Mouse (Mus musculus): ENCODE measurements at regions not wholly inside any gene's neighbourhood (a gene's known extent, or its start where the extent isn't known, plus 50 kb on each side); places are given as distances from the start of the nearest gene placed in this dataset.

- H3K9me3 ChIP-seq = no peaks in the 10 kb centered on the region
- no peaks in the 10 kb centered on the region for H3K4me1 ChIP-seq
- peaks cover 54% of the 10 kb centered on the region for H3K27me3 ChIP-seq (replicated peaks)
- no peak for TF ChIP-seq GATA1 (IDR thresholded peaks at IDR 0.05; ENCODE audit: borderline replicate concordance, low read length)
- no peak for TF ChIP-seq FLI1 (IDR thresholded peaks at IDR 0.05; ENCODE audit: low read length)
- H3K36me3 ChIP-seq (replicated peaks; ENCODE audit: low read length) = no peaks in the 10 kb centered on the region
- H3K4me3 ChIP-seq (replicated peaks) = no peak overlapping the region
Measured at GRCm38 (mm10) chr16:24176057-24176456, 187.4 kb upstream of the Bcl6 start.

- H3K36me3 ChIP-seq (replicated peaks; ENCODE audit: low read length) = no peaks in the 10 kb centered on the region
- H3K9me3 ChIP-seq = no peaks in the 10 kb centered on the region
- TF ChIP-seq GATA1 (IDR thresholded peaks at IDR 0.05; ENCODE audit: borderline replicate concordance, low read length) = no peak
- TF ChIP-seq FLI1 (IDR thresholded peaks at IDR 0.05; ENCODE audit: low read length) = no peak
- no peak overlapping the region for H3K4me3 ChIP-seq (replicated peaks)
- H3K27me3 ChIP-seq (replicated peaks) = peaks cover 46% of the 10 kb centered on the region
- H3K4me1 ChIP-seq = no peaks in the 10 kb centered on the region
Measured at GRCm38 (mm10) chr16:24175235-24175760, 186.6 kb upstream of the Bcl6 start.

DNA sequence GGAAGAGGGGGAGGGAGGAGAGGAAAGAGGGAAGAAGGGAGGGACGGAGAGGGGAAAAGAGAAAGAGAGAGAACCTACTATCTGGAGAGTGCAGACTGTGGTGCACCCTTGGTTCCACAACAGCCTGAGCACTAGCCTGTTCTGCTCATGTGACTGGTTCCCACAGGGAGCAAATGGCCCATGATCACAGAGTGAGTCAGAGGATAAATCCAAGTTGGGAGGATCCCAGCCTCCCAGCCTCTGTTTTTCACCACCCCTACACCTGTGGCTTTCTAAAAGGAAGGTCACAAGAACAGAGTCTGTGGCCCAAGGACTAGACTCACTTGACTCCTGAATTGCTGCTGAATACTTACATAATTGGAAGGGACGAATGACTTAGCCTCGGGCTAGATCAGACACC lies 185.9 kb upstream of the Bcl6 start:
- Histone ChIP-seq H3K36me3 (replicated peaks; ENCODE audit: low read length) (no peaks in the 10 kb centered on the region), H3K9me3 (no peaks in the 10 kb centered on the region), H3K4me3 (replicated peaks) (no peak overlapping the region), H3K27me3 (replicated peaks) (peaks cover 40% of the 10 kb centered on the region), H3K4me1 (no peaks in the 10 kb centered on the region)
- TF ChIP-seq FLI1 (IDR thresholded peaks at IDR 0.05; ENCODE audit: low read length) (no peak), GATA1 (IDR thresholded peaks at IDR 0.05; ENCODE audit: borderline replicate concordance, low read length) (no peak)

- H3K4me1 ChIP-seq = no peaks in the 10 kb centered on the region
- H3K36me3 ChIP-seq (replicated peaks; ENCODE audit: low read length) = no peaks in the 10 kb centered on the region
- no peaks in the 10 kb centered on the region for H3K9me3 ChIP-seq
- TF ChIP-seq FLI1 (IDR thresholded peaks at IDR 0.05; ENCODE audit: low read length) = no peak
- no peak for TF ChIP-seq GATA1 (IDR thresholded peaks at IDR 0.05; ENCODE audit: borderline replicate concordance, low read length)
- peaks cover 36% of the 10 kb centered on the region for H3K27me3 ChIP-seq (replicated peaks)
- H3K4me3 ChIP-seq (replicated peaks) = no peak overlapping the region
Measured at GRCm38 (mm10) chr16:24173783-24174518, 185.3 kb upstream of the Bcl6 start.

DNA sequence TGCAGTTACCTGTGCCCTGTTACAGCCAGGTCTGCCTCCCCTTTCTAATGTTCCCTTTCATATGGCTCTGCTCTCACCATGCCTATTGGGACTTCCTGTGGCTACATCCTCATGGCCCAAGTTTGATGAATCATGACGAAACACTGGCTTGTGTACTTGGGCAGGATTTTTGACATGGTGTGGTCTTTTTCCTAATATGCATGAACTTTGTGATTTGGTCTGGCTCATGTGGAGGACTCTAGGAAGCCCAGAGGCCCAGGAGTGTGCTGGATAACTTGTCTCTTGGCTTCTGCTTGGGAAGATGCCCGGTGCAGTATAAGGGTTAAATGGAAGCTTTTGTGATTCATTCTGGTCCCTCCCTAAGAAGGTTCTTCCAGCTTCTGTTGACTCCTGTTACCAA lies 184.0 kb upstream of the Bcl6 start:
- no peak overlapping the region for H3K4me3 ChIP-seq (replicated peaks)
- peaks cover 39% of the 10 kb centered on the region for H3K27me3 ChIP-seq (replicated peaks)
- H3K4me1 ChIP-seq = no peaks in the 10 kb centered on the region
- TF ChIP-seq GATA1 (IDR thresholded peaks at IDR 0.05; ENCODE audit: borderline replicate concordance, low read length) = no peak
- no peak for TF ChIP-seq FLI1 (IDR thresholded peaks at IDR 0.05; ENCODE audit: low read length)
- no peaks in the 10 kb centered on the region for H3K36me3 ChIP-seq (replicated peaks; ENCODE audit: low read length)
- no peaks in the 10 kb centered on the region for H3K9me3 ChIP-seq

DNA sequence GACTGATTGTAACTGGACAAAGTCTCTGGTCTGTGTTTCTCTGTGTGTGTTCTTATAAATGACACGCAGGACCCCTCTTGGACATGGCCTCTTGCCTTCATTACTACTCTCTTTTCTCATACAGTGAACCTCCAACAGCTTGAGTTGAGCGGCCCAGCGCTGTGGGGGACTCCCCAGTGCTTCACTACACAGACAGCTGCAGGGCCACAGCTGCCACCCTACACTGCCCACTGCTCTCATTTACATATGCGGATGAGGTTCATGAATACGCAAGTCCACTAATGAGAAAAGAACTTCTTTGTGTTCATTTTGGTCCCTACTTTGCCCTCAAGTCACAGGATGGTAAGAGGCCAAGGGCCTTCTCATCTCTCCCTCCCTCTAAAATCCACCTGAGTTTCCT lies 183.4 kb upstream of the Bcl6 start:
- Histone ChIP-seq H3K36me3 (replicated peaks; ENCODE audit: low read length) (no peaks in the 10 kb centered on the region), H3K27me3 (replicated peaks) (peaks cover 35% of the 10 kb centered on the region), H3K9me3 (no peaks in the 10 kb centered on the region), H3K4me1 (no peaks in the 10 kb centered on the region), H3K4me3 (replicated peaks) (no peak overlapping the region)
- TF ChIP-seq FLI1 (IDR thresholded peaks at IDR 0.05; ENCODE audit: low read length) = no peak

- Histone ChIP-seq H3K4me3 (replicated peaks) (no peak overlapping the region), H3K9me3 (no peaks in the 10 kb centered on the region), H3K27me3 (replicated peaks) (peaks cover 34% of the 10 kb centered on the region), H3K36me3 (replicated peaks; ENCODE audit: low read length) (no peaks in the 10 kb centered on the region), H3K4me1 (no peaks in the 10 kb centered on the region)
- no peak for TF ChIP-seq GATA1 (IDR thresholded peaks at IDR 0.05; ENCODE audit: borderline replicate concordance, low read length)
- TF ChIP-seq FLI1 (IDR thresholded peaks at IDR 0.05; ENCODE audit: low read length) = no peak
Measured at GRCm38 (mm10) chr16:24171161-24171560, 182.5 kb upstream of the Bcl6 start.

GRCm38 (mm10) chr16:24166496-24166895 lies 177.8 kb upstream of the Bcl6 start:
- no peaks in the 10 kb centered on the region for H3K9me3 ChIP-seq
- H3K27me3 ChIP-seq (replicated peaks) = peaks cover 22% of the 10 kb centered on the region
- no peaks in the 10 kb centered on the region for H3K36me3 ChIP-seq (replicated peaks; ENCODE audit: low read length)
- peaks cover 6% of the 10 kb centered on the region; the same call in 1 of the 2 replicates for H3K4me1 ChIP-seq
- TF ChIP-seq FLI1 (IDR thresholded peaks at IDR 0.05; ENCODE audit: low read length) = no peak
- TF ChIP-seq GATA1 (IDR thresholded peaks at IDR 0.05; ENCODE audit: borderline replicate concordance, low read length) = no peak
- no peak overlapping the region for H3K4me3 ChIP-seq (replicated peaks)

DNA sequence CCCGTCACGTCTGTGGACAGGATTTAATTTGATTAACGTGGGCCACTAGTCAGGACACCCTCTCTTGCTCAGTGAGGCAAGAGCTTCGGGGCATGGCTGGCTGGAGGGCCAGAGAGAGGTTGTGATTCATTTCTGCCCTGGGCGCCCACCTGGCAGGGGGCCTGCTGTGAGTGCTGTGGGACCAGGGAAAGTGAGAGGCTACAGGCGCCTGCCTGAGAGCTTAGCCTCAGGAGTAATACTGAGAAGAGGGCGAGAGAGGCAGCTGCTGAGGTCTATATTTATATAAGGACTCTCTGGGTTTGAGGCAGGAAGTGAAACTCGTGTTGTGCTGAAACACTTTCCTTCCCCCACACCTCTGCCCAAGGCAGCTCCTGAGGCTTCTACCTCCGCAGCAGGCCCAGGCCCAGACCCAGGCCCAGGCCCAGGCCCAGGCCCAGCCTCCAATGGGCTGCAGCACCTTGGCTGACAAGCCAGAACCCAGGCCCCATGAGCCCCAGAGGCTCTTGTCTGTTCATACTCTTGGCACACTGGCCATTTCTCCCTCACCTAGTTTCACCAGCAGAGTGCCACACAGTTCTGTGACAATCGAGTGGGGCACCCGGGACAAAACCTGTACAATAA lies 176.9 kb upstream of the Bcl6 start:
- Histone ChIP-seq H3K27me3 (replicated peaks) (peaks cover 22% of the 10 kb centered on the region), H3K4me1 (peaks cover 6% of the 10 kb centered on the region; the same call in 1 of the 2 replicates), H3K36me3 (replicated peaks; ENCODE audit: low read length) (no peaks in the 10 kb centered on the region), H3K9me3 (no peaks in the 10 kb centered on the region), H3K4me3 (replicated peaks) (no peak overlapping the region)
- TF ChIP-seq FLI1 (IDR thresholded peaks at IDR 0.05; ENCODE audit: low read length) (no peak), GATA1 (IDR thresholded peaks at IDR 0.05; ENCODE audit: borderline replicate concordance, low read length) (no peak)

GRCm38 (mm10) chr16:24160705-24161285 lies 172.1 kb upstream of the Bcl6 start:
- peaks cover 46% of the 10 kb centered on the region for H3K27me3 ChIP-seq (replicated peaks)

More at GRCm38 (mm10) chr16:24160705-24161285, 172.1 kb upstream of the Bcl6 start:
- Histone ChIP-seq H3K4me3 (replicated peaks) (no peak overlapping the region), H3K4me1 (peaks cover 6% of the 10 kb centered on the region; the same call in 1 of the 2 replicates), H3K9me3 (no peaks in the 10 kb centered on the region), H3K36me3 (replicated peaks; ENCODE audit: low read length) (no peaks in the 10 kb centered on the region)
- no peak for TF ChIP-seq FLI1 (IDR thresholded peaks at IDR 0.05; ENCODE audit: low read length)
